Mouse (Mus musculus) Patski (cell line): ENCODE data around the gene Csmd2. TPM values are rescaled to one million over a fixed set of nuclear protein-coding genes. Genes with fewer than 3 reads are reported as not detected.

ENCODE experiments used
- ATAC-seq: fragments of 100-300 bp; one replicate; pipeline ENCODE4 v1.8.0; 2021
- CTCF ChIA-PET: fragments of 350-600 bp; sonication (Branson Sonifier 250); formaldehyde crosslinking; loops from one replicate; lab custom pipeline; 2022; ENCODE audit warnings: inconsistent platforms; lab: Charles Lee
- POLR2A ChIA-PET: fragments of 350-600 bp; sonication (Branson Sonifier 250); formaldehyde crosslinking; loops from one replicate; lab custom pipeline; 2022; ENCODE audit warnings: antibody characterized with exemption, inconsistent platforms; lab: Charles Lee
- DNase-seq: peaks from one replicate; pipeline ENCODE4 v3.0.0-alpha.2; 2011; ENCODE audit warnings: low read depth, low spot score
- H3K27me3 ChIP-seq: fragments of 371-371 bp; one replicate; pipeline ENCODE4 v1.5.1; 2021
- CTCF ChIP-seq: fragments of 100-300 bp; IDR thresholded peaks from one replicate; pipeline ENCODE4 v1.5.1; 2021
- in situ Hi-C: fragments of 300-500 bp; cut with MboI; formaldehyde crosslinking; loops from 3 replicates; pipeline ENCODE4 v1.11.1; 2018; ENCODE audit warnings: low pct_unique_long_range_greater_than_20kb, mixed read lengths
- polyA plus RNA-seq: library from polyadenylated mRNA; unstranded; gene quantifications from one replicate; pipeline ENCODE4 v1.2.3, GENCODE M21; 2021

Gene Csmd2
- polyA plus RNA-seq, 1 experiment from 2014 or later: 0.03 TPM

DNA sequence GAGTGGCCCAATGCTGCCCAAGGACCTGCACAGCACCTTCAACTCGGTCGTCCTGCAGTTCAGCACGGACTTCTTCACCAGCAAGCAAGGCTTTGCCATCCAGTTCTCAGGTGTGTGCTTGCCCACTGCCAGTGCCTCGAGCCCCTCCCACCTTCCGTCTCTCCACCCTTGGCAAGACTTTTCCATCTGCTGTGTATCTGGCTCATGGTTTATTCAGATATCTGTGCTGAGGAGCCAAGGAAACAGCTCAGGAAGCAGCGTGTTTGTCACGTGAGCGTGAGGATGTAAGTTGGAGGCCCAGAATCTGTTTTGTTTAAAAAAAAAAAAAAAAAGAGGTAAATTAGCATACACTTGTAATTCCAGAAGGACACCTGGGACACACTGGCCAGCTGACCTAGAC lies 455.1 kb downstream of the Csmd2 start:
- ATAC-seq: no peak
- POLR2A ChIA-PET: no interaction called here
- H3K27me3 ChIP-seq: no peaks in the 10 kb centered on the region
- in situ Hi-C loops: no loop called here
- CTCF ChIA-PET: no interaction called here
- no peak for TF ChIP-seq CTCF
- no peak for DNase-seq

DNA sequence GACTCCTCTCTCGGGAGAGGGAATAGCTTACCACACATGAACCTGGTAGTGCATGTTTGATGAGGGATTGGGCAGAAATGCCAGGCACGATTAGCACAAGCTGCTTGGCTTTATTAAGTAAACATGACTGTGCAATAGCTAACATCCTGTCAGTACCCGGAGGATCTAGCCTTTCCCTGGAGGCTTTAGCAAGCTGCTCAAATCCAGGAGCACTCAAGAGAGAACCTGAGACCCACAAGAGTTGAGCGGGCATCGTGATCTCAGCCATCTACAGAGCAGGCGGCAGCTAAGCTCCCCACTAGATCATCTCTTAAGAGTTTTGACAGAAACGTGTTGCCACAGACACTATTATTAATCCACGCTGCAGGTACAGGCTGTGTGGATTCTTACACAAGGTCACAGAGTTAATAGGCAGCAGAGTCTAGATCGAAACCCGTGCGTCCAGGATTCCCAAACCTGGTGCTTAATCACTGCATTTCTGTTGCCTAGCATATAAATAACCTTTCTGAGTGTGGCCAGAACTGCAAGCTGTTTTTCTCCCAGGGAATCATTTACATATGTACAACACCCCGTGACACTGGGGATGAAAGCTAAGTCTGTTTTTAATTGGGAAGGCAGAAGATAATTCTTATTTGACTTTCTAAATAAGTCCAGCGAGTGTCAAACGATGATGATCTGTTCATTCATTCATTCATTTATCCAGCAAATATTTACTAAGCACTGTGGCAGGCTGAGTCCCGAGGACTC lies 458.0 kb downstream of the Csmd2 start:
- in situ Hi-C loops: no loop called here
- ATAC-seq (no peak), DNase-seq (no peak)
- H3K27me3 ChIP-seq: no peaks in the 10 kb centered on the region
- ChIA-PET POLR2A (no interaction called here), CTCF (interaction anchor here (0.7 kb wide), 1 partner anchor 14 kb away, joined by 3 read pairs; no protein-coding TSS in a partner anchor)
- TF ChIP-seq CTCF: no peak

DNA sequence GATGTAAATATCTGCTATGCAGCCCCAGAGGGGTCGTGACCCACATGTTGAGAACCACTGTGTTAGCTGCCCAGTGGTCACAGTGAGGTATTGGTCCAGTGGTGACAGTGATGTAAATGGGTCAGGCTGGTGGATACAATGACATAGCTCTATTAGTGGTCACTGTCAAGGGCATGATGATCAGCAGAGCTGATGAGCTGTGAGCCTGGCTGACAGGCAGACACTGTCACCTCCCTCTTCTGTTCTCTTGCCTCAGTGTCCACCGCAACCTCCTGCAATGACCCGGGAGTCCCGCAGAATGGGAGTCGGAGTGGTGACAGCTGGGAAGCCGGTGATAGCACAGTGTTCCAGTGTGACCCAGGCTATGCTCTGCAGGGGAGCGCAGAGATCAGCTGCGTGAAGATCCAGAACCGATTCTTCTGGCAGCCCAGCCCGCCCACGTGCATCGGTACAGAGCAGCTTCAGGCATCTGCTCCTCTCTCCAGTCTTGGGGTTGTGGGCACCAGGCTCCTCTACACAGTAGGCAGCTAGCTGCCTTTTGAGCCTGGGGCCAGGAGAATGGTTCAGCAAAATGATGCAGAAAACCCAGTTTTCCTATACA lies 461.3 kb downstream of the Csmd2 start:
- in situ Hi-C loops: no loop called here

DNA sequence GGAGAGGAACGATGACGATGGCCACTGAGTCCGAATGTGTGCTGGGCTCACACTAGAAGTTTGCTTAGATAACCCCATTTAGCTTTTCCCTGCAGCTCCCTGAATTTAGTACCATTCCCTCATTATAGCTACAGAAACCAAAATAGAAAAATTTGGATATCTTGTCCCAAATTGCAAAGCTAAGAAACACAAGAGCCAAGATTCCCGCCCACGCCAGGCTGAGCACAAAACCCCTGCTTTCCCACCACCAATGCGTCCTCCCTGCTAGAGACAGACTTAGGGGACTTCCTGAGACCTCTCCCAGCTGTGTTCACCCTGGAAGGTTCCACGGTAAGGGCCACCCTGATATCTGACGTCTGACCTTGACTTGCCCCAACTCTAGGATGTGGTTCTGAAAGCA lies 462.5 kb downstream of the Csmd2 start:
- POLR2A ChIA-PET: no interaction called here
- DNase-seq: no peak

More for the DNA sequence above, 461.3 kb downstream of the Csmd2 start:
- CTCF ChIA-PET: interaction anchor here (1.0 kb wide), 1 partner anchor 9 kb away, joined by 3 read pairs; no protein-coding TSS in a partner anchor
- TF ChIP-seq CTCF: no peak
- no peak for ATAC-seq
- no peak for DNase-seq
- no peaks in the 10 kb centered on the region for H3K27me3 ChIP-seq
- POLR2A ChIA-PET: no interaction called here

DNA sequence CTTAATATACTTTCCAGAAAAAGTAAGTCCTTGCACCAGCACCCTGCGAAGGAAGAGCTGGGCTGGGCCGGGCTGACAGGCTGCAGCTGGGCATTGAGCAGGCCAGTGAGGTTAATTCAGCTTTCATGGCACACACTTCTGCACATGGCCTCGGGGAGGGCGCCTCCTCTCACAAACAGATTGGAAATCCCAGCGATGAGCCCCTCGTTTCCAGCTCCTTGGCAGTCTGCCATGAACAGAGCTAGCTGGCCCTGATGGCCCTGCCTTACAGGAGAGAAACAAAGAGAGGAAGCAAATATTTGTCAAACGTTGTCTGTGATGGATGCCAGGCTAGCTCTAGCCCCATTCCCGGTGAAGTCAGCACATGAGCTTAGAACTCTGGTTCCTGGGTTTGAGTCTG lies 463.3 kb downstream of the Csmd2 start:
- no peak for DNase-seq
- in situ Hi-C loops: loop anchor here (25.0 kb wide), 1 partner anchor 111 kb away; no protein-coding TSS in a partner anchor
- ChIA-PET CTCF (no interaction called here), POLR2A (interaction anchor here (0.6 kb wide), 1 partner anchor 45 kb away, joined by 4 read pairs; no protein-coding TSS in a partner anchor)
- no peak for TF ChIP-seq CTCF
- no peaks in the 10 kb centered on the region for H3K27me3 ChIP-seq
- no peak for ATAC-seq

More for the DNA sequence above, 462.5 kb downstream of the Csmd2 start:
- H3K27me3 ChIP-seq: no peaks in the 10 kb centered on the region
- in situ Hi-C loops: loop anchor here (25.0 kb wide), 1 partner anchor 112 kb away; no protein-coding TSS in a partner anchor
- CTCF ChIA-PET: no interaction called here
- TF ChIP-seq CTCF: no peak
- ATAC-seq: no peak

DNA sequence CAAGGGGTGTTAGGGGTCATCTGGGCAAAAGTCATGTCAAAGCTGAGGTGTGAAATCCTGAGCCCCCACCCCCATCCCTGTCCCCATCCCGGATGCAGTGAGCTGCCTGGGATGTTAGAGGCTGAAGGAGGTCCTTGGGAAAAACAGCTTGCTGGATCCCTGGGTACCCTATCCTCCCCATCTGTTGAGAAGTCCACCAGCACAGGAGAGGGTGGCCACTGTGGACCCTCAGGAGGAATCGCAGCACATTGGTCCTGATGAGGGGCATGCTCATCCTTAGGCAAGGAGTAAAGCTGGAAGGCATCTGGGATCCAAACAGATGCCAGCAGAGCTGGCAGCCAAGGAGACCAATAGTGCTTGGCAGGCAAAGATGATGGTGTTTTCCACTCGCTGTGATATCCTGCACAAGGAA lies 463.7 kb downstream of the Csmd2 start:
- CTCF ChIA-PET: no interaction called here
- TF ChIP-seq CTCF: no peak
- H3K27me3 ChIP-seq: no peaks in the 10 kb centered on the region
- POLR2A ChIA-PET: no interaction called here
- in situ Hi-C loops: loop anchor here (25.0 kb wide), 1 partner anchor 111 kb away; no protein-coding TSS in a partner anchor
- DNase-seq: no peak
- no peak for ATAC-seq

DNA sequence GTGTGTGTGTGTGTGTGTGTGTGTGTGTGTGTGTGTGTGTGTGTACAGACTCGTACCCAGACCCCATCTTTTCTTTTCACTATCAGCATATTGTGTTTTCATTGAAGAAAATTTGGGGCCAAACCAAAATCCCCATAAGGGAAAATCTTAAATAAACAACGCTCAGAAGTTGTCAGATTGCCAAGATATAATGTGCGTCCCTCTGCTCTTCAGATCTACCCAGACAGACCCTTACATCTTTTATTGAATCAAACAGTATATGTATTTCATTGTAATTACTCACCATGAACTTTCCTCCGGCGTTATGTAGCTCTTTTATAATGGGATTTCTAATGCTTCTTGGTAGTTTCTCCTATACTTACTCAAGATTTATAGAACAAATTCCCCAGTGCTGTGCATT lies 479.1 kb downstream of the Csmd2 start:
- ChIA-PET POLR2A (interaction anchor here (0.6 kb wide), 1 partner anchor 33 kb away, joined by 5 read pairs; no protein-coding TSS in a partner anchor), CTCF (no interaction called here)
- TF ChIP-seq CTCF: no peak
- no peaks in the 10 kb centered on the region for H3K27me3 ChIP-seq
- in situ Hi-C loops: loop anchor here (25.0 kb wide), 1 partner anchor 96 kb away; no protein-coding TSS in a partner anchor
- ATAC-seq: no peak
- no peak for DNase-seq

DNA sequence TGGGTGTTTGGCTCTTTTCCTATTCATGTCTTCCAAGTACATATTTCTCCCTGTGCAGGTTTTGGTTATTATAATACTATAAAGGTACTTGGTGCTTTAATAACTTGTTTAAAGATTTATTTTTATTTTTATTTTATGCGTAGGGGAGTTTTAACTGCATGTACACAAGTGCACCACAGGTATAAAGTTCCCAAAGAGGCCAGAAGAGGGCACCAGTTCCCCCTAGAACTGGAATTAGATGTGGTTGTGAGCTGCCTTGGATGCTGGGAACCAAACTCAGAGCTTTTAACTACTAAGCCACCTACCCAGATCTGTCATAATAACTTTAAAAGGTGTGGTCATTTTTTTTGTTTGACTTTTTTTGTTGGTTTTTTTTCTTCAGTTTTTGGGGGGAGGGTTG lies 480.4 kb downstream of the Csmd2 start:
- ChIA-PET POLR2A (no interaction called here), CTCF (no interaction called here)
- in situ Hi-C loops: loop anchor here (25.0 kb wide), 1 partner anchor 94 kb away; no protein-coding TSS in a partner anchor
- DNase-seq: no peak
- H3K27me3 ChIP-seq: no peaks in the 10 kb centered on the region
- ATAC-seq: no peak
- TF ChIP-seq CTCF: no peak

DNA sequence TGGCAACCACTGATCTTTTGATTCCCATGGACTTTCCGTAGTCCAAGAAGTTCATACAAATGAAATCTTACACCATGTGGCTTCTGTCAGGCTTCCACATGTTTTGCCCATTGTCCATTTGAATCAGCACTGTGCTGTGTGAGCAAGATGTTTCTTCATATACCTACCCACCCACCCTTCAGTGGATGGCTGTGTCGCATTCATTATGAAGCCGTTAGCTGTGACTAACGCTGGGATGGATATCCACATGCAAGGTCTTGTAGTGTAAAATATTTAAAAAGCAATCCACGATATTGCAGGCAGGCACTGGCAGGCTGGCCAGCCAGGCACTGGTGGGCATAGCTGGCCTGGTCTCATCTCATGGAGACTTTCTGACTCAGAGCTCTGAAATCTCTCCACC lies 488.6 kb downstream of the Csmd2 start:
- peak; percentile 12 for DNase-seq
- H3K27me3 ChIP-seq: no peaks in the 10 kb centered on the region
- POLR2A ChIA-PET: no interaction called here
- CTCF ChIA-PET: no interaction called here
- in situ Hi-C loops: no loop called here
- no peak for ATAC-seq
- TF ChIP-seq CTCF: no peak

DNA sequence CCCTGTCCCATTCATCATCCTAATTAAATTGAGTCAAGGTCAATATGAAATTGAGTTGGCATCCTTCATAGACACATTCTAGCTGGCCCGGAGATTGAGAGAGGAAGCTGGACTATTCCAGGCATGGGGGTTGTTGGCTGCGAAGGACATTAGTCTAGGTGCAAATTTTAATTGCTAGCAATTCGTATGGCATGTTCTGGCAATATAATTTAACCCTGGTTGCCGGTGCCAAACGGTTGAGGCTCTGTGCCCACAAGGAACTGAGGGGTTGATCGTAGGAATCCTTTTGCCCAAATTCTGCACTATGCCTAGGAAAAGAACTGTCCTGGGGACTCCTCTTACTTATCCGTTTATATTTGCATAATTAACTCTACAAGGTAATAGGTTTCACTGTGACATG lies 496.2 kb downstream of the Csmd2 start:
- H3K27me3 ChIP-seq: no peaks in the 10 kb centered on the region
- POLR2A ChIA-PET: no interaction called here
- in situ Hi-C loops: no loop called here
- CTCF ChIA-PET: no interaction called here
- no peak for ATAC-seq
- no peak for TF ChIP-seq CTCF
- no peak for DNase-seq

DNA sequence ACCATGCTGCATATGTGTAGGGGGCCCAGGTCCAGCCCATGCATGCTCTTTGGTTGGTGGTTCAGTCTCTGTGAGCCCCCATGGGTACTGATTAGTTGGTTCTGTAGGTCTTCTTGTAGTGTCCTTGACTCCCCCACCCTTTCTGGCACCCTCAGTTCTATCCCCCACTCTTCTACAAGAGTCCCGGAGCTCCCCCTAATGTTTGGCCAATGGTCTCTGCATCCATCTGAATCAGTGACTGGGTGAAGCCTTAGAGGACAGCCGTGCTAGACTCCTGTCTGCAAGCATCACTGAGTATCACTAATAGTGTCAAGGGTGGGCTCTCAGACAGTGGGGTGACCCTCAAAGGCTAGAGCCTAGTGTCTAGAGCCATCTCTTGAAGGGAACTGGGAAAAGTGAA lies 497.0 kb downstream of the Csmd2 start:
- CTCF ChIA-PET: no interaction called here
- in situ Hi-C loops: no loop called here
- POLR2A ChIA-PET: no interaction called here

More for the DNA sequence above, 497.0 kb downstream of the Csmd2 start:
- DNase-seq: no peak
- ATAC-seq: no peak
- TF ChIP-seq CTCF: no peak
- no peaks in the 10 kb centered on the region for H3K27me3 ChIP-seq
